Mouse (Mus musculus): ENCODE measurements at regions not wholly inside any gene's neighbourhood (a gene's known extent, or its start where the extent isn't known, plus 50 kb on each side); places are given as distances from the start of the nearest gene placed in this dataset.

DNA sequence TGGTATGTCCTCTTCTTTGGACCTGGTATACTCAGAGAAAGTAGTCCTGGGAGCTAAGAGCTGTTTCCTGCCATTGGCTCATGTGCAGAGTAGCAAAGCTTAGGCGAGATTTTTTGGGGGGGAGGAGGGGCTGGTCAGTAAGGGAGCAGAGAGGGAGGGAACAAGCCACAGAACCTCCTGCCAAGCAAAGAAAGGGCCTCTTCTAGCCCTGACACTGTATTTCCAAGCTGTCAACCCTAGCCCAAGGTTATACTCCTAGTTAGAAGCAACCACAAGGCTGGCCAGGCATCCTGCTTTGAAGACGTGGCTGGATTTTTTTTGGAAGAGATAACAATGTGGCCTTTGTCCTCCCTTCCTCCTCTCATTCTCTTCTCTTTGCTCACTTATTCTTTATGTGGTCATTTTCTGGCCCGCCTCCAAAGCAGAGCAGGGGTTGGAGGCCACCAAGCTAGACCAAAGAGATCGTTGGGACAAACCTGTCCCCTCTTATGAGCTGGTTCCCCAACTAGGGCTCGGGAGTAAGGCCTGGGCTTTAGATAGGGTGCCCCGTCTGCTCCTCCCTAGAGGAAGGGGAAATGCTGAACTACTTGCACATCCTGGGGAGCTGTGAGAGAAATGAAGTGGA, 146.4 kb downstream of the Pja1 start:
- TF ChIP-seq CTCF (IDR thresholded peaks at IDR 0.05; ENCODE audit: low read depth) = no peak
- TF ChIP-seq EP300 (optimal IDR thresholded peaks at IDR 0.05) = no peak
